Mouse (Mus musculus): ENCODE results near the gene Ret. TPM values are rescaled to one million over a fixed set of nuclear protein-coding genes. Genes with fewer than 3 reads are reported as not detected.

Gene Ret
- 9.0 and 12.0 TPM in 2 replicates for polyA plus RNA-seq (2014; fragmentation: Nextera tagmentation; extraction: Ambion mirVana)

- ATAC-seq (ENCODE audit: insufficient read depth, low FRiP score, low TSS enrichment) (0 out of 2 replicates have a peak, but pooled peaks have one; percentile 14), DNase-seq (ENCODE audit: low spot score) (peak; percentile 48)
- H3K4me3 ChIP-seq (ENCODE audit: low read depth, low read length), result peak within 1 kb of the TSS; percentile 64
- H3K36me3 ChIP-seq (ENCODE audit: control insufficient read depth, insufficient read depth, low read length), result no peaks in the 10 kb centered on the region
- H3K4me1 ChIP-seq (ENCODE audit: control insufficient read depth, insufficient read depth, low read length), result 0 out of 2 replicates have a peak, but pooled peaks cover under 1% of the 10 kb centered on the region
- peaks cover 35% of the 10 kb centered on the region for H3K27me3 ChIP-seq (ENCODE audit: control insufficient read depth, insufficient read depth, low read length)
- peak within 1 kb of the TSS; percentile 53 for H3K9ac ChIP-seq (ENCODE audit: low read length)
- no peak within 1 kb of the TSS for H3K27ac ChIP-seq (ENCODE audit: low read depth, low read length)
- WGBS, result 1% methylated on average over 26 of the region's 26 CpGs
- peak within 1 kb of the TSS; percentile 98 for H3K4me2 ChIP-seq (ENCODE audit: low read depth)
- no peaks in the 10 kb centered on the region for H3K9me3 ChIP-seq (ENCODE audit: control insufficient read depth, low read length)
Measured at GRCm38 (mm10) chr6:118197440-118197975, at the start of gene Ret. Gene Ret (minus strand): TSS chr6:118197718.

DNA sequence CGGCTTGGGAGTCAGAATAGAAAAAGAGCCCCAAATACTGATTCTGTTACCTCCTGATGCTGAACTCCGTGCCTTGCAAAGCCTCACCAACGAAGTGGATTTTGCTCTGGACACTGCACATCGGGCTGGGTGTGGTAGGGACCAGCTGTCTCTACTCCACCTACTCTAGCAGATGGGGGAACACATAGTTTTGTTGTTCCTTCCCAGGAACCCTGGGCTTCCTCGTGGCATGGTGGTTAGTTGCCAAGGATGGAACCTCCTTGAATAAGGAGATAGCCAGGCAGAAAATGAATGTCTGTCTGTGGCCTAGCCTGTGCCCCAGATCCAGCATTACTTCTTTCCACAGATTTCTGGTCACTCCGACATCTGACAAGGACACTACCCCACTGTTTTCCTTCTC lies 49.6 kb upstream of the Ret start:
- Histone ChIP-seq H3K27ac (ENCODE audit: low read depth, low read length) (no peak overlapping the region), H3K4me1 (ENCODE audit: control insufficient read depth, insufficient read depth, low read length) (no peaks in the 10 kb centered on the region), H3K4me2 (ENCODE audit: low read depth) (no peak overlapping the region), H3K27me3 (ENCODE audit: control insufficient read depth, insufficient read depth, low read length) (no peaks in the 10 kb centered on the region), H3K9ac (ENCODE audit: low read length) (no peak overlapping the region), H3K9me3 (ENCODE audit: control insufficient read depth, low read length) (no peaks in the 10 kb centered on the region), H3K36me3 (ENCODE audit: control insufficient read depth, insufficient read depth, low read length) (no peaks in the 10 kb centered on the region), H3K4me3 (ENCODE audit: low read depth, low read length) (no peak overlapping the region)
- DNase-seq (ENCODE audit: low spot score) (no peak), ATAC-seq (ENCODE audit: insufficient read depth, low FRiP score, low TSS enrichment) (no peak)
- 89% methylated on average over 6 of the region's 6 CpGs for WGBS

DNA sequence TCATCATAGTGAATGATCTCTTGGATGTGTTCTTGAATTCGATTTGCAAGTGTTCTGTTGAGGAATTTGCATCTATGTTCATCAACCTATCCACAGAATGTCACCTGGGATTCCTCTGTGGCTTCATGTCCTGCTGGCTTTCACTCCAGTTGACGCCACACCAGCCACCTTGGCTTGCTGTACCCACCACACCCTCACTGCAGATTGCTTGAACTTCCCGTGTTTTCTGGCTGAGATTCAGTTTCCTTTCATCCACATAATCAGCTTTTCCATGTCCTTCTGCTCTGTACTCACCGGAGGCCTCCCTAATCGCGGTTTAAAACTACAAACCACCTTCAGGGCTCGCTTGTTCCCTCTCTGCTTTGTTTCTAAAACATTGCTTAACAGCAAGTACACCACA lies 46.6 kb upstream of the Ret start:
- DNase-seq (ENCODE audit: low spot score), result no peak
- WGBS, result 86% methylated on average over 7 of the region's 7 CpGs

DNA sequence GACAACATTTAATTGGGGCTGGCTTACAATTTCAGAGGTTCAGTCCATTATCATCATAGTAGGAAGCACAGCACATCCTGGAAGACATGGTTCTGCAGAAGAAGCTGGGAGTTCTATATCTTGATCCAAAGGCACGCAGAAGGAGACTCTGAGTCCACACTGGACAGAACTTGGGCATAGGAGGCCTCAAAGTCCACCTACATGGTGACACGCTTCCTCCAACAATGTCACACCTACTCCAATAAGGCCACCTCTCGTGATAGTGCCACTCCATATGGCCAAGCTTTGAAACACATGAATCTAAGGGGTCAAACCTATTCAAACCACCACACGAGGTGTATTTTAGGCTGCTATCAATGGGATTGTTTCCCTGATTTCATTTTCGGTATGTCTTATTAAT lies 45.4 kb upstream of the Ret start:
- Histone ChIP-seq H3K27ac (ENCODE audit: low read depth, low read length) (no peak overlapping the region), H3K4me3 (ENCODE audit: low read depth, low read length) (no peak overlapping the region), H3K36me3 (ENCODE audit: control insufficient read depth, insufficient read depth, low read length) (no peaks in the 10 kb centered on the region), H3K4me1 (ENCODE audit: control insufficient read depth, insufficient read depth, low read length) (no peaks in the 10 kb centered on the region), H3K9me3 (ENCODE audit: control insufficient read depth, low read length) (no peaks in the 10 kb centered on the region), H3K9ac (ENCODE audit: low read length) (no peak overlapping the region), H3K27me3 (ENCODE audit: control insufficient read depth, insufficient read depth, low read length) (no peaks in the 10 kb centered on the region), H3K4me2 (ENCODE audit: low read depth) (no peak overlapping the region)
- WGBS, result 86% methylated on average over 5 of the region's 5 CpGs
- ATAC-seq (ENCODE audit: insufficient read depth, low FRiP score, low TSS enrichment) (no peak), DNase-seq (ENCODE audit: low spot score) (no peak)

More for the DNA sequence above, 46.6 kb upstream of the Ret start:
- no peaks in the 10 kb centered on the region for H3K9me3 ChIP-seq (ENCODE audit: control insufficient read depth, low read length)
- no peak overlapping the region for H3K27ac ChIP-seq (ENCODE audit: low read depth, low read length)
- no peaks in the 10 kb centered on the region for H3K4me1 ChIP-seq (ENCODE audit: control insufficient read depth, insufficient read depth, low read length)
- ATAC-seq (ENCODE audit: insufficient read depth, low FRiP score, low TSS enrichment), result no peak
- H3K4me3 ChIP-seq (ENCODE audit: low read depth, low read length), result no peak overlapping the region
- H3K4me2 ChIP-seq (ENCODE audit: low read depth), result no peak overlapping the region
- no peaks in the 10 kb centered on the region for H3K36me3 ChIP-seq (ENCODE audit: control insufficient read depth, insufficient read depth, low read length)
- H3K27me3 ChIP-seq (ENCODE audit: control insufficient read depth, insufficient read depth, low read length), result no peaks in the 10 kb centered on the region
- H3K9ac ChIP-seq (ENCODE audit: low read length), result no peak overlapping the region

DNA sequence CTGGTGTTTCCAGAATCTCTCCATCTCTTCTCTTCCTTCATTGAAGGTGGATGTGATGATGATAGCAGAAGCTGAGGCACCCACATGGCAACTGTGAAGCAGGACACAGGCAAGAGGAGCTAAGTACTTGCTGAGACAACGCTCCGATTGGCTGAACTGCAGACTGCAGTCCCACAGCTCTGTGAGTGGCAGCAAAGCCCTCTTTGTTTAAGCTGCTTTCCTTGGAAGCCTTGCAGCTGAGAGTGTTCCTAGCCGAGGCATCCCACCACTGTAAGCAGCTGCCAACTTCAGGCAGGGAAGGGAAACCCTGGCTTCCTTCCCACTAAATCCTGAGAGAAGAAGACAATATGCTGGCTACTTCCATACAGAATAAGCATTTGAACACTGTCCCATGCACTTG lies 28.6 kb upstream of the Ret start:
- no peaks in the 10 kb centered on the region for H3K27me3 ChIP-seq (ENCODE audit: control insufficient read depth, insufficient read depth, low read length)
- no peak overlapping the region for H3K9ac ChIP-seq (ENCODE audit: low read length)
- H3K27ac ChIP-seq (ENCODE audit: low read depth, low read length), result no peak overlapping the region
- DNase-seq (ENCODE audit: low spot score) (no peak), ATAC-seq (ENCODE audit: insufficient read depth, low FRiP score, low TSS enrichment) (no peak)
- no peaks in the 10 kb centered on the region for H3K4me1 ChIP-seq (ENCODE audit: control insufficient read depth, insufficient read depth, low read length)
- H3K9me3 ChIP-seq (ENCODE audit: control insufficient read depth, low read length), result no peaks in the 10 kb centered on the region
- no peaks in the 10 kb centered on the region for H3K36me3 ChIP-seq (ENCODE audit: control insufficient read depth, insufficient read depth, low read length)
- 58% methylated on average over 3 of the region's 3 CpGs for WGBS
- H3K4me3 ChIP-seq (ENCODE audit: low read depth, low read length), result no peak overlapping the region
- no peak overlapping the region for H3K4me2 ChIP-seq (ENCODE audit: low read depth)

DNA sequence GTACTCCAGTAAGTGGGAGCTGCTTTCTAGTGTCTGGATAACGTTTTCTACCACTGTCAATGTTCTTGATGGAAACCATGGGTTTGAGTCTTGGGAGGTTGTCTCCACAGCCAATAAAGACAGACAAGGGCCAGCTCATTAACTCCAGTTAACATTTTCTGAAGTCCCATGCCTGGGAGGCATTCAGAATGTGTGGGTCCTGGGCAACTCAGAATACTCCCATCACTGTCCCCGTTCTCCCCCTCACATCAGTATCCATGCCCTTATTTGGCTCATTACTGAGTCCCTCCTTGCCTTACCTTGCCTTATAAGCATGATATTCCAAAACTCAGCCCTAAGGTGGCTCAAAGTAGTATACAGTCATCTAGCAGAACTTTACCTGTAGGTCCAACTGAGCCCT lies 25.0 kb upstream of the Ret start:
- DNase-seq (ENCODE audit: low spot score) (no peak), ATAC-seq (ENCODE audit: insufficient read depth, low FRiP score, low TSS enrichment) (no peak)
- Histone ChIP-seq H3K9me3 (ENCODE audit: control insufficient read depth, low read length) (no peaks in the 10 kb centered on the region), H3K4me3 (ENCODE audit: low read depth, low read length) (no peak overlapping the region), H3K36me3 (ENCODE audit: control insufficient read depth, insufficient read depth, low read length) (no peaks in the 10 kb centered on the region), H3K4me2 (ENCODE audit: low read depth) (no peak overlapping the region), H3K27me3 (ENCODE audit: control insufficient read depth, insufficient read depth, low read length) (no peaks in the 10 kb centered on the region), H3K4me1 (ENCODE audit: control insufficient read depth, insufficient read depth, low read length) (no peaks in the 10 kb centered on the region), H3K9ac (ENCODE audit: low read length) (no peak overlapping the region), H3K27ac (ENCODE audit: low read depth, low read length) (no peak overlapping the region)
- WGBS, result 72% methylated on average over 2 of the region's 2 CpGs

GRCm38 (mm10) chr6:118215676-118216075 lies 18.2 kb upstream of the Ret start:
- no peaks in the 10 kb centered on the region for H3K9me3 ChIP-seq (ENCODE audit: control insufficient read depth, low read length)
- no peaks in the 10 kb centered on the region for H3K4me1 ChIP-seq (ENCODE audit: control insufficient read depth, insufficient read depth, low read length)
- H3K4me2 ChIP-seq (ENCODE audit: low read depth), result no peak overlapping the region
- DNase-seq (ENCODE audit: low spot score) (no peak), ATAC-seq (ENCODE audit: insufficient read depth, low FRiP score, low TSS enrichment) (no peak)
- no peaks in the 10 kb centered on the region for H3K27me3 ChIP-seq (ENCODE audit: control insufficient read depth, insufficient read depth, low read length)
- H3K4me3 ChIP-seq (ENCODE audit: low read depth, low read length), result no peak overlapping the region
- H3K36me3 ChIP-seq (ENCODE audit: control insufficient read depth, insufficient read depth, low read length), result no peaks in the 10 kb centered on the region
- H3K9ac ChIP-seq (ENCODE audit: low read length), result no peak overlapping the region
- 96% methylated on average over 9 of the region's 9 CpGs for WGBS
- no peak overlapping the region for H3K27ac ChIP-seq (ENCODE audit: low read depth, low read length)

DNA sequence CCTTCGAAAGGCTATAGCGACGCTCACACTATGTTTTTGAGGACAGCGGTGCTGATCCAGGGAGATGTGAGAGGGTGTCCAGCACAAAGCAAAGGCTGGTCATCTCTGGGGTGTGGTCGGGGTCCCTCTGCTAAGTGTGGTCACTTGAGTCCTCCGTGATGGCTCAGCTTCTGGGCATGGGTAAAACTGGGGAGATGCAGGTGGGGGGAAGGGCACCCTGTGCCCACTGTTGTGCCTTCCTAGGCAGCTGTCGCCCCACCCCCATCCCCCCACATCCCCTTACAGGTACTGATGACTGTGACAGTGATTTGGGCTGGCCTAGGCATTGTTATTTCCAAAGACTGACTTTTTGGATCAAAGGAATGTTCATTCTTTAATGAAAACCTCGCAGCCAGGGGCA lies 10.8 kb upstream of the Ret start:
- no peak overlapping the region for H3K4me2 ChIP-seq (ENCODE audit: low read depth)
- no peak overlapping the region for H3K9ac ChIP-seq (ENCODE audit: low read length)
- 88% methylated on average over 8 of the region's 8 CpGs for WGBS
- H3K9me3 ChIP-seq (ENCODE audit: control insufficient read depth, low read length), result no peaks in the 10 kb centered on the region
- H3K36me3 ChIP-seq (ENCODE audit: control insufficient read depth, insufficient read depth, low read length), result no peaks in the 10 kb centered on the region
- ATAC-seq (ENCODE audit: insufficient read depth, low FRiP score, low TSS enrichment) (no peak), DNase-seq (ENCODE audit: low spot score) (no peak)
- H3K4me3 ChIP-seq (ENCODE audit: low read depth, low read length), result no peak overlapping the region
- H3K4me1 ChIP-seq (ENCODE audit: control insufficient read depth, insufficient read depth, low read length), result peaks cover 4% of the 10 kb centered on the region; the same call in 1 of the 2 replicates
- no peak overlapping the region for H3K27ac ChIP-seq (ENCODE audit: low read depth, low read length)
- no peaks in the 10 kb centered on the region for H3K27me3 ChIP-seq (ENCODE audit: control insufficient read depth, insufficient read depth, low read length)

- Histone ChIP-seq H3K4me1 (ENCODE audit: control insufficient read depth, insufficient read depth, low read length) (peaks cover 4% of the 10 kb centered on the region; the same call in 1 of the 2 replicates), H3K27ac (ENCODE audit: low read depth, low read length) (no peak overlapping the region), H3K4me2 (ENCODE audit: low read depth) (no peak overlapping the region), H3K36me3 (ENCODE audit: control insufficient read depth, insufficient read depth, low read length) (no peaks in the 10 kb centered on the region), H3K27me3 (ENCODE audit: control insufficient read depth, insufficient read depth, low read length) (no peaks in the 10 kb centered on the region), H3K9ac (ENCODE audit: low read length) (no peak overlapping the region), H3K9me3 (ENCODE audit: control insufficient read depth, low read length) (no peaks in the 10 kb centered on the region), H3K4me3 (ENCODE audit: low read depth, low read length) (no peak overlapping the region)
- 80% methylated on average over 6 of the region's 6 CpGs for WGBS
- ATAC-seq (ENCODE audit: insufficient read depth, low FRiP score, low TSS enrichment) (no peak), DNase-seq (ENCODE audit: low spot score) (no peak)
Measured at GRCm38 (mm10) chr6:118206386-118206785, 8.9 kb upstream of the Ret start.

All from neural tube, embryonic 11.5 days (tissue).